Mouse (Mus musculus) heart, embryonic 15.5 days (tissue): ENCODE results near the gene 1700016D06Rik. TPM values are rescaled to one million over a fixed set of nuclear protein-coding genes. Genes with fewer than 3 reads are reported as not detected.

ENCODE experiments used
- ATAC-seq: fragments of 200-750 bp; cut with Nextera tagmentation; replicated peaks from 2 replicates; pipeline ENCODE4 v1.8.0; 2017; ENCODE audit warnings: low read depth, moderate TSS enrichment; ENCODE audit not compliant: insufficient number of reproducible peaks, insufficient read depth, low FRiP score
- H3K27ac ChIP-seq: fragments of 300-500 bp; sonication (generic); 2 replicates; pipeline ENCODE4 v1.5.1; 2015; ENCODE audit warnings: mild to moderate bottlenecking, inconsistent platforms
- H3K27me3 ChIP-seq: fragments of 300-500 bp; sonication (generic); 2 replicates; pipeline ENCODE4 v1.6.1; 2015; ENCODE audit warnings: inconsistent platforms
- H3K36me3 ChIP-seq: fragments of 300-500 bp; sonication (generic); 2 replicates; pipeline ENCODE4 v1.6.1; 2015; ENCODE audit warnings: mild to moderate bottlenecking, inconsistent platforms
- H3K4me1 ChIP-seq: fragments of 300-500 bp; sonication (generic); replicated peaks from 2 replicates; pipeline ENCODE4 v1.6.1; 2015; ENCODE audit warnings: inconsistent platforms
- H3K4me2 ChIP-seq: fragments of 300-500 bp; sonication (generic); 2 replicates; pipeline ENCODE4 v1.6.1; 2015; ENCODE audit warnings: inconsistent platforms, mild to moderate bottlenecking, moderate library complexity
- H3K4me3 ChIP-seq: fragments of 300-500 bp; sonication (generic); 2 replicates; pipeline ENCODE4 v1.5.1; 2015; ENCODE audit warnings: mild to moderate bottlenecking, inconsistent platforms
- H3K9ac ChIP-seq: fragments of 300-500 bp; sonication (generic); 2 replicates; pipeline ENCODE4 v1.6.1; 2015; ENCODE audit warnings: mild to moderate bottlenecking, inconsistent platforms
- H3K9me3 ChIP-seq: fragments of 300-500 bp; sonication (generic); replicated peaks from 2 replicates; pipeline ENCODE4 v1.6.1; 2016; ENCODE audit warnings: inconsistent platforms
- WGBS: fragments of 180-500 bp; shearing (Covaris S2); methylation state at CpG from one replicate; pipeline ENCODE4 v1.1.7; 2015; ENCODE audit warnings: mixed read lengths; 5-methylcytosine and 5-hydroxymethylcytosine counted together
- polyA plus RNA-seq: library from polyadenylated mRNA; unstranded; fragments of >200 nt; fragmentation: Nextera tagmentation; extraction: Ambion mirVana; gene quantifications from 2 replicates; pipeline ENCODE4 v1.2.1, GENCODE M21; 2015

1700016D06Rik gene
- polyA plus RNA-seq, 1 experiment from 2014 or later: not detected

- no peak for ATAC-seq
- Histone ChIP-seq H3K27me3 (0 out of 2 replicates have a peak, but pooled peaks cover 4% of the 10 kb centered on the region), H3K27ac (no peak overlapping the region), H3K9ac (no peak overlapping the region), H3K4me1 (peaks cover 17% of the 10 kb centered on the region), H3K4me2 (no peak overlapping the region), H3K36me3 (no peaks in the 10 kb centered on the region), H3K9me3 (no peaks in the 10 kb centered on the region), H3K4me3 (no peak overlapping the region)
- 84% methylated on average over 6 of the region's 6 CpGs for WGBS
Observed at GRCm38 (mm10) chr8:11701428-11701827, 565 bp upstream of the 1700016D06Rik start.

GRCm38 (mm10) chr8:11700060-11701032 is 517 bp downstream of the 1700016D06Rik start:
- Histone ChIP-seq H3K9me3 (no peaks in the 10 kb centered on the region), H3K4me1 (peaks cover 12% of the 10 kb centered on the region), H3K27ac (peak overlapping the region; percentile 48), H3K4me3 (peak overlapping the region; percentile 27), H3K36me3 (no peaks in the 10 kb centered on the region), H3K9ac (peak overlapping the region; percentile 16; the same call in 1 of the 2 replicates), H3K27me3 (0 out of 2 replicates have a peak, but pooled peaks cover 4% of the 10 kb centered on the region), H3K4me2 (peak overlapping the region; percentile 57)
- ATAC-seq: peak; percentile 57; the same call in 1 of the 2 replicates
- 31% methylated on average over 26 of the region's 26 CpGs for WGBS

GRCm38 (mm10) chr8:11699442-11700001 is 1.3 kb downstream of the 1700016D06Rik start:
- Histone ChIP-seq H3K9ac (no peak overlapping the region), H3K36me3 (no peaks in the 10 kb centered on the region), H3K4me3 (no peak overlapping the region), H3K4me2 (no peak overlapping the region), H3K4me1 (peaks cover 12% of the 10 kb centered on the region), H3K9me3 (no peaks in the 10 kb centered on the region), H3K27ac (no peak overlapping the region), H3K27me3 (0 out of 2 replicates have a peak, but pooled peaks cover 4% of the 10 kb centered on the region)
- WGBS: 83% methylated on average over 5 of the region's 5 CpGs
- ATAC-seq: no peak

- H3K27ac ChIP-seq: no peak overlapping the region
- ATAC-seq: no peak
- no peaks in the 10 kb centered on the region for H3K9me3 ChIP-seq
- peaks cover 15% of the 10 kb centered on the region for H3K4me1 ChIP-seq
- WGBS: 76% methylated on average over 7 of the region's 7 CpGs
- no peak overlapping the region for H3K9ac ChIP-seq
- no peak overlapping the region for H3K4me3 ChIP-seq
- no peaks in the 10 kb centered on the region for H3K36me3 ChIP-seq
- H3K27me3 ChIP-seq: 0 out of 2 replicates have a peak, but pooled peaks cover 4% of the 10 kb centered on the region
- no peak overlapping the region for H3K4me2 ChIP-seq
Observed at GRCm38 (mm10) chr8:11697467-11697866, 3.4 kb downstream of the 1700016D06Rik start.

GRCm38 (mm10) chr8:11696176-11696575 is 4.7 kb downstream of the 1700016D06Rik start:
- 96% methylated on average over 3 of the region's 3 CpGs for WGBS
- Histone ChIP-seq H3K4me1 (peaks cover 19% of the 10 kb centered on the region), H3K4me2 (no peak overlapping the region), H3K9me3 (no peaks in the 10 kb centered on the region), H3K4me3 (no peak overlapping the region), H3K27me3 (0 out of 2 replicates have a peak, but pooled peaks cover 4% of the 10 kb centered on the region), H3K36me3 (no peaks in the 10 kb centered on the region), H3K27ac (no peak overlapping the region), H3K9ac (no peak overlapping the region)
- no peak for ATAC-seq

- no peaks in the 10 kb centered on the region for H3K36me3 ChIP-seq
- no peak overlapping the region for H3K27ac ChIP-seq
- no peak overlapping the region for H3K4me3 ChIP-seq
- no peaks in the 10 kb centered on the region for H3K9me3 ChIP-seq
- H3K27me3 ChIP-seq: no peaks in the 10 kb centered on the region
- H3K4me2 ChIP-seq: no peak overlapping the region
- ATAC-seq: no peak
- H3K9ac ChIP-seq: no peak overlapping the region
- WGBS: 65% methylated on average over 5 of the region's 5 CpGs
- H3K4me1 ChIP-seq: peaks cover 12% of the 10 kb centered on the region
Observed at GRCm38 (mm10) chr8:11693972-11694371, 6.9 kb downstream of the 1700016D06Rik start.

- H3K27me3 ChIP-seq: no peaks in the 10 kb centered on the region
- no peak for ATAC-seq
- H3K27ac ChIP-seq: no peak overlapping the region
- H3K4me1 ChIP-seq: peaks cover 12% of the 10 kb centered on the region
- WGBS: 23% methylated on average over 1 of the region's 1 CpGs
- no peak overlapping the region for H3K4me3 ChIP-seq
- H3K9ac ChIP-seq: no peak overlapping the region
- no peaks in the 10 kb centered on the region for H3K9me3 ChIP-seq
- no peaks in the 10 kb centered on the region for H3K36me3 ChIP-seq
- no peak overlapping the region for H3K4me2 ChIP-seq
Observed at GRCm38 (mm10) chr8:11692455-11692854, 8.4 kb downstream of the 1700016D06Rik start.

GRCm38 (mm10) chr8:11691761-11692160 is 9.1 kb downstream of the 1700016D06Rik start:
- Histone ChIP-seq H3K4me2 (no peak overlapping the region), H3K27me3 (no peaks in the 10 kb centered on the region), H3K4me3 (no peak overlapping the region), H3K27ac (no peak overlapping the region), H3K4me1 (peaks cover 12% of the 10 kb centered on the region), H3K9ac (no peak overlapping the region), H3K36me3 (no peaks in the 10 kb centered on the region), H3K9me3 (no peaks in the 10 kb centered on the region)
- WGBS: 75% methylated on average over 6 of the region's 6 CpGs
- no peak for ATAC-seq

GRCm38 (mm10) chr8:11691284-11691683 is 9.6 kb downstream of the 1700016D06Rik start:
- Histone ChIP-seq H3K27me3 (no peaks in the 10 kb centered on the region), H3K4me2 (no peak overlapping the region), H3K9ac (no peak overlapping the region), H3K9me3 (no peaks in the 10 kb centered on the region), H3K27ac (no peak overlapping the region), H3K4me3 (no peak overlapping the region), H3K4me1 (peaks cover 12% of the 10 kb centered on the region), H3K36me3 (no peaks in the 10 kb centered on the region)
- WGBS: 87% methylated on average over 6 of the region's 6 CpGs
- ATAC-seq: no peak

- no peaks in the 10 kb centered on the region for H3K27me3 ChIP-seq
- H3K9me3 ChIP-seq: no peaks in the 10 kb centered on the region
- 51% methylated on average over 7 of the region's 7 CpGs for WGBS
- H3K36me3 ChIP-seq: no peaks in the 10 kb centered on the region
- H3K4me2 ChIP-seq: no peak overlapping the region
- H3K4me1 ChIP-seq: peaks cover 12% of the 10 kb centered on the region
- H3K27ac ChIP-seq: no peak overlapping the region
- ATAC-seq: no peak
- H3K4me3 ChIP-seq: no peak overlapping the region
- no peak overlapping the region for H3K9ac ChIP-seq
Observed at GRCm38 (mm10) chr8:11689945-11690344, 10.9 kb downstream of the 1700016D06Rik start.

- Histone ChIP-seq H3K9ac (no peak overlapping the region), H3K9me3 (no peaks in the 10 kb centered on the region), H3K4me1 (peaks cover 6% of the 10 kb centered on the region; the same call in 1 of the 2 replicates), H3K4me3 (no peak overlapping the region), H3K36me3 (no peaks in the 10 kb centered on the region), H3K4me2 (no peak overlapping the region), H3K27me3 (no peaks in the 10 kb centered on the region; the same call in 1 of the 2 replicates), H3K27ac (no peak overlapping the region)
- ATAC-seq: no peak
- 88% methylated on average over 5 of the region's 5 CpGs for WGBS
Observed at GRCm38 (mm10) chr8:11687251-11687650, 13.6 kb downstream of the 1700016D06Rik start.
